ENCODE assay signal across 20 mouse cellular contexts in the genomic region with DNA sequence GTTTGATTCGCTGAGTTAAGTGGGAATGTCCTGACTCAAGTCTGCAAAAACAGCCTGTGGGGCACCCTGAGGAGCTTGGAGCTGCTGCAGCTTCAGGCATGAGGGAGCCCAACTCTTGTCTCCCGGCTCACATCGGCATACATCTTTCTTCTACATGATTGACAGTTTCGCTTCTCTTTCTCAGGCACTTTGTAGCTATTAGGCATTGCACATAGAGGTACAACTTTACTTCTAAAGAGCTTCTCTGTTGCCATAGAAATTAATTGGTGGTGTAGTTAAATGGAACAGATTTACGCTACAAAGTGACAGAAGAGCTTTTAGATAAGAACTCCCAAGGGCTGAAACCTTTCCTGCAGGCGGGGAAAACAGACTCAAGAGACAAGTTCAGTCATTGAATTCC. TPM values are rescaled to one million over a fixed set of nuclear protein-coding genes. Genes with fewer than 3 reads are reported as not detected.
DNase-seq lines count a peak whose midpoint lies in the region; ATAC-seq and TF ChIP-seq lines count a peak whose summit lies in the region.
"Had no signal": no experiment of that assay in that cellular context is flagged by ENCODE, and none has a peak within 500 bp of the region (broad histone marks: within the 10 kb centered on the region; RNA-seq: fewer than 3 reads in every experiment).

No protein-coding gene starts in this region.

- no peak for TF ChIP-seq CTCF in midbrain, postnatal 0 days (IDR thresholded peaks at IDR 0.05)

- no peak overlapping the region for H3K4me3 ChIP-seq in forebrain, embryonic 13.5 days
- H3K4me3 ChIP-seq in forebrain, embryonic 15.5 days: no peak overlapping the region
- no peak overlapping the region for H3K4me3 ChIP-seq in midbrain, postnatal 0 days (ENCODE audit: low read depth, low read length)
- no peak overlapping the region for H3K4me3 ChIP-seq in midbrain, embryonic 15.5 days
- H3K4me3 ChIP-seq: embryonic facial prominence, embryonic 13.5 days; gastrocnemius, adult 2 months; heart, embryonic 13.5 days; hindbrain, embryonic 15.5 days had no signal

- peak; percentile 51; the same call in 1 of the 2 replicates for ATAC-seq in forebrain, embryonic 13.5 days
- no peak; the same call in 1 of the 2 replicates for ATAC-seq in forebrain, embryonic 15.5 days (replicated peaks)
- ATAC-seq in midbrain, postnatal 0 days (ENCODE audit: low FRiP score): no peak
- no peak for ATAC-seq in midbrain, embryonic 15.5 days (replicated peaks)
- 0 out of 2 replicates have a peak, but pooled peaks have one; percentile 25 for ATAC-seq in granulocyte monocyte progenitor cell, adult 5-6 weeks (replicated peaks; ENCODE audit: poor library complexity, severe bottlenecking)
- ATAC-seq: intestine, embryonic 16.5 days had no signal

- 43% methylated on average over 6 of the region's 6 CpGs for WGBS in forebrain, embryonic 13.5 days
- WGBS in forebrain, embryonic 15.5 days: 38% methylated on average over 6 of the region's 6 CpGs
- WGBS in midbrain, postnatal 0 days: 38% methylated on average over 6 of the region's 6 CpGs
- 46% methylated on average over 6 of the region's 6 CpGs for WGBS in midbrain, embryonic 15.5 days

- DNase-seq in midbrain, postnatal 0 days (ENCODE audit: low spot score): peak; percentile 20
- DNase-seq in right cerebral cortex, adult 2 months (ENCODE audit: low spot score in 2 of 2): no peak
- no peak for DNase-seq in spleen, postnatal 10 days (ENCODE audit: low spot score in 2 of 2)
- DNase-seq: adrenal gland, adult 2 months; adrenal gland, postnatal 25 days; cerebellum, adult 11-12 months; cerebellum, adult 9-10 months; cerebellum, postnatal 25 days; gastrocnemius, adult 2 months; gastrocnemius, postnatal 25 days; heart, adult 11 months; heart, postnatal 36 days had no signal

- no peaks in the 10 kb centered on the region for H3K27me3 ChIP-seq in forebrain, embryonic 13.5 days
- H3K27me3 ChIP-seq in forebrain, embryonic 15.5 days: no peaks in the 10 kb centered on the region
- H3K27me3 ChIP-seq in midbrain, postnatal 0 days (ENCODE audit: insufficient read depth, low read length): no peaks in the 10 kb centered on the region
- no peaks in the 10 kb centered on the region for H3K27me3 ChIP-seq in midbrain, embryonic 15.5 days (replicated peaks)
- H3K27me3 ChIP-seq: embryonic facial prominence, embryonic 13.5 days; heart, embryonic 13.5 days; hindbrain, embryonic 15.5 days had no signal

- H3K4me1 ChIP-seq in forebrain, embryonic 13.5 days: peaks cover 5% of the 10 kb centered on the region; the same call in 1 of the 2 replicates
- peaks cover 4% of the 10 kb centered on the region; the same call in 1 of the 2 replicates for H3K4me1 ChIP-seq in forebrain, embryonic 15.5 days
- H3K4me1 ChIP-seq in midbrain, postnatal 0 days (ENCODE audit: insufficient read depth, low read length): no peaks in the 10 kb centered on the region
- no peaks in the 10 kb centered on the region for H3K4me1 ChIP-seq in midbrain, embryonic 15.5 days
- H3K4me1 ChIP-seq: heart, embryonic 13.5 days had no signal

- no peaks in the 10 kb centered on the region for H3K9me3 ChIP-seq in forebrain, embryonic 13.5 days (replicated peaks)
- H3K9me3 ChIP-seq in forebrain, embryonic 15.5 days: no peaks in the 10 kb centered on the region
- no peaks in the 10 kb centered on the region for H3K9me3 ChIP-seq in midbrain, postnatal 0 days (ENCODE audit: low read length)
- no peaks in the 10 kb centered on the region for H3K9me3 ChIP-seq in midbrain, embryonic 15.5 days
- H3K9me3 ChIP-seq: embryonic facial prominence, embryonic 13.5 days; heart, embryonic 13.5 days; hindbrain, embryonic 15.5 days had no signal

- H3K36me3 ChIP-seq in forebrain, embryonic 13.5 days (ENCODE audit: poor library complexity, severe bottlenecking): no peaks in the 10 kb centered on the region
- no peaks in the 10 kb centered on the region for H3K36me3 ChIP-seq in forebrain, embryonic 15.5 days
- no peaks in the 10 kb centered on the region for H3K36me3 ChIP-seq in midbrain, postnatal 0 days (ENCODE audit: insufficient read depth, low read length)
- H3K36me3 ChIP-seq in midbrain, embryonic 15.5 days (replicated peaks): no peaks in the 10 kb centered on the region
- H3K36me3 ChIP-seq: hindbrain, embryonic 15.5 days had no signal

- no peak overlapping the region for H3K9ac ChIP-seq in forebrain, embryonic 13.5 days
- H3K9ac ChIP-seq in forebrain, embryonic 15.5 days (replicated peaks): no peak overlapping the region
- no peak overlapping the region for H3K9ac ChIP-seq in midbrain, postnatal 0 days (replicated peaks; ENCODE audit: low read length, poor library complexity, severe bottlenecking)
- no peak overlapping the region for H3K9ac ChIP-seq in midbrain, embryonic 15.5 days
- H3K9ac ChIP-seq: embryonic facial prominence, embryonic 13.5 days; heart, embryonic 13.5 days; hindbrain, embryonic 15.5 days had no signal

- H3K27ac ChIP-seq in forebrain, embryonic 13.5 days: no peak overlapping the region
- H3K27ac ChIP-seq in forebrain, embryonic 15.5 days (replicated peaks): no peak overlapping the region
- H3K27ac ChIP-seq in midbrain, postnatal 0 days (ENCODE audit: low read depth, low read length): no peak overlapping the region
- H3K27ac ChIP-seq in midbrain, embryonic 15.5 days: no peak overlapping the region
- H3K27ac ChIP-seq: embryonic facial prominence, embryonic 13.5 days; gastrocnemius, adult 2 months; heart, embryonic 13.5 days; hindbrain, embryonic 15.5 days had no signal

- H3K4me2 ChIP-seq in forebrain, embryonic 13.5 days: no peak overlapping the region
- no peak overlapping the region for H3K4me2 ChIP-seq in forebrain, embryonic 15.5 days (replicated peaks)
- no peak overlapping the region for H3K4me2 ChIP-seq in midbrain, postnatal 0 days (ENCODE audit: low read depth, low read length, poor library complexity, severe bottlenecking)
- H3K4me2 ChIP-seq in midbrain, embryonic 15.5 days: no peak overlapping the region
- H3K4me2 ChIP-seq: embryonic facial prominence, embryonic 13.5 days; heart, embryonic 13.5 days; hindbrain, embryonic 15.5 days had no signal

RNA-seq across cellular contexts. Expression of gene Mtif3, which starts 50.2 kb away (rescaled TPM):
- 23.4 and 23.9 TPM in 2 replicates for polyA plus RNA-seq in forebrain, embryonic 13.5 days (2015; fragmentation: Nextera tagmentation; extraction: Ambion mirVana)
- polyA plus RNA-seq in forebrain, embryonic 15.5 days (2015; fragmentation: Nextera tagmentation; extraction: Ambion mirVana): 28.7 and 32.7 TPM in 2 replicates
- 15.8 and 25.8 TPM in 2 replicates for total RNA-seq in midbrain, postnatal 0 days (2014; rRNA removed)
- polyA plus RNA-seq in midbrain, postnatal 0 days (2015; fragmentation: Nextera tagmentation; extraction: Ambion mirVana): 17.1 and 20.5 TPM in 2 replicates
- 28.3 and 28.9 TPM in 2 replicates for polyA plus RNA-seq in midbrain, embryonic 15.5 days (2015; fragmentation: Nextera tagmentation; extraction: Ambion mirVana)
- total RNA-seq in granulocyte monocyte progenitor cell, adult 5-6 weeks (2014; fragmentation: Nextera tagmentation): 9.5 and 11.8 TPM in 2 replicates
- total RNA-seq in granulocyte monocyte progenitor cell, adult 5-6 weeks (2017): 24.9 and 27.5 TPM in 2 replicates

Comparison
In these comparisons a context has a peak if more than half of its experiments do, and no peak if none do; other contexts are left out.
1. ATAC-seq: peak in forebrain, embryonic 13.5 days (single experiment) and granulocyte monocyte progenitor cell, adult 5-6 weeks (single experiment); none in forebrain, embryonic 15.5 days (single experiment), midbrain, postnatal 0 days (single experiment) and midbrain, embryonic 15.5 days (single experiment).